Mouse (Mus musculus): ENCODE data around the gene Fyn. TPM values are rescaled to one million over a fixed set of nuclear protein-coding genes. Genes with fewer than 3 reads are reported as not detected.

Gene Fyn
- polyA plus RNA-seq, 1 experiment from 2014 or later = 6.5 TPM

GRCm38 (mm10) chr10:39371991-39372390 is 3.3 kb downstream of the Fyn start:
- no peak for DNase-seq

DNA sequence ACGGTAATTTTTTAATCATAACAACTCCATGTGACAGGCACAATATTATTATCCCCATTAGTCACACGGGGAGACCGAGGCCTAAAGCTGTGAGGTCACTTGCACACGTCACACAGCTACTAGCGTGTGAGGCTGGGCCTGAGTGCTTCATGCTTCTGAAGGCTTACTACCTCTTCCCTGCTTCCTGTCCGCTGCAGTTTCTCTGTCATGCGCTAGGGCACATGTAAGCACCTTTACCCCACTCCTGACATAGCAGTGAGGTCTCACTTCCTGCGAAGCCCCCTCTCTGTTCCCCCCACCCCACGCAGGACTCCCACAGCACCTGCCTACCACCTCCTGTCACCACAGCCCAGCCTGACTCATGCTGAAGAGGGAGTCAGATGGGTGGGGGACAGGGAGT is 8.0 kb downstream of the Fyn start:
- DNase-seq (no peak), ATAC-seq (no peak)
- Histone ChIP-seq H3K9me3 (ENCODE audit: low read length) (no peaks in the 10 kb centered on the region), H3K4me1 (ENCODE audit: insufficient read depth) (peaks cover 30% of the 10 kb centered on the region), H3K9ac (replicated peaks) (no peak overlapping the region), H3K27ac (ENCODE audit: low read depth) (no peak overlapping the region), H3K36me3 (replicated peaks; ENCODE audit: insufficient read depth, low read length) (no peaks in the 10 kb centered on the region), H3K4me3 (ENCODE audit: low read depth, low read length) (no peak overlapping the region), H3K4me2 (ENCODE audit: low read depth, low read length) (no peak overlapping the region), H3K27me3 (ENCODE audit: insufficient read depth, low read length) (no peaks in the 10 kb centered on the region)
- WGBS (ENCODE audit: insufficient replicate concordance) = 76% methylated on average over 9 of the region's 9 CpGs
- TF ChIP-seq EP300 (IDR thresholded peaks at IDR 0.05; ENCODE audit: low read depth) (no peak), CTCF (IDR thresholded peaks at IDR 0.05; ENCODE audit: low read depth) (no peak)

More at GRCm38 (mm10) chr10:39371991-39372390, 3.3 kb downstream of the Fyn start:
- no peak for TF ChIP-seq CTCF (IDR thresholded peaks at IDR 0.05; ENCODE audit: low read depth)
- TF ChIP-seq EP300 (IDR thresholded peaks at IDR 0.05; ENCODE audit: low read depth) = no peak
- H3K4me2 ChIP-seq (ENCODE audit: low read depth, low read length) = peak overlapping the region; percentile 36; the same call in 1 of the 2 replicates
- no peak overlapping the region for H3K9ac ChIP-seq (replicated peaks)
- ATAC-seq = no peak
- no peak overlapping the region for H3K4me3 ChIP-seq (ENCODE audit: low read depth, low read length)
- H3K27me3 ChIP-seq (ENCODE audit: insufficient read depth, low read length) = no peaks in the 10 kb centered on the region
- peaks cover 19% of the 10 kb centered on the region for H3K4me1 ChIP-seq (ENCODE audit: insufficient read depth)
- 74% methylated on average over 5 of the region's 5 CpGs for WGBS (ENCODE audit: insufficient replicate concordance)
- no peaks in the 10 kb centered on the region for H3K9me3 ChIP-seq (ENCODE audit: low read length)
- no peaks in the 10 kb centered on the region for H3K36me3 ChIP-seq (replicated peaks; ENCODE audit: insufficient read depth, low read length)
- H3K27ac ChIP-seq (ENCODE audit: low read depth) = no peak overlapping the region

GRCm38 (mm10) chr10:39377219-39377618 is 8.6 kb downstream of the Fyn start:
- H3K4me1 ChIP-seq (ENCODE audit: insufficient read depth) = peaks cover 30% of the 10 kb centered on the region
- ATAC-seq (peak; percentile 65), DNase-seq (no peak)
- H3K4me2 ChIP-seq (ENCODE audit: low read depth, low read length) = no peak overlapping the region
- WGBS (ENCODE audit: insufficient replicate concordance) = 73% methylated on average over 5 of the region's 5 CpGs
- H3K27me3 ChIP-seq (ENCODE audit: insufficient read depth, low read length) = no peaks in the 10 kb centered on the region
- TF ChIP-seq CTCF (IDR thresholded peaks at IDR 0.05; ENCODE audit: low read depth) (no peak), EP300 (IDR thresholded peaks at IDR 0.05; ENCODE audit: low read depth) (no peak)
- H3K9me3 ChIP-seq (ENCODE audit: low read length) = no peaks in the 10 kb centered on the region
- no peak overlapping the region for H3K9ac ChIP-seq (replicated peaks)
- H3K27ac ChIP-seq (ENCODE audit: low read depth) = no peak overlapping the region
- no peak overlapping the region for H3K4me3 ChIP-seq (ENCODE audit: low read depth, low read length)
- no peaks in the 10 kb centered on the region for H3K36me3 ChIP-seq (replicated peaks; ENCODE audit: insufficient read depth, low read length)

DNA sequence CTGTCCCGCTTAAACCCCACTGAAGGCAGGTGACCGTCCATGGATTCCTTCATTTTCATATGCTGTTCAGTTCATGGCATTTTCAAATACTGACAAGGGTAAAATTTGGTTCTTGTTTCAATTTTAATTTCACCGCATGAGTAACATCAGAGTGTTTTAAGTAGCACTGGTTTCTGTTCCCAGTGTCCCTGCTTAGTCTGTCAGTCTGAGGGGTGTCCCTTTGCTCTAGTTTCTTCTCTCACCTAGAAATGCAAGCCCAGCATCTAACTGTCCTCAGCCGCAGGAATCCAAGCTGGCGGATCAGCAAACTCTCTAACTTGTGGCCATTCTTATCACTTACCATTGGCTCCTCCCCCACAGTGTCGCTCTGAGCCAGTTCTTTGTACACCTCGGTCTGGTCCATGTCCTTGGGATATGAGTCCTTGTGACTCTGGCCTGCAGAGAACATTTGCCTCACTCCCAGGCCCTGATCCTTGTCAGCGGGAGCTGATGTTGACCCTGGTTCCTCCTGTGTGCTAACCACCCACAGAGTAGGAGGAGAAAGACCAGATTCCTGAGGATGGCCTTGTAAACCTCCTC is 9.5 kb downstream of the Fyn start:
- H3K4me3 ChIP-seq (ENCODE audit: low read depth, low read length) = no peak overlapping the region
- no peaks in the 10 kb centered on the region for H3K9me3 ChIP-seq (ENCODE audit: low read length)
- ATAC-seq (no peak), DNase-seq (no peak)
- no peak for TF ChIP-seq CTCF (IDR thresholded peaks at IDR 0.05; ENCODE audit: low read depth)
- TF ChIP-seq EP300 (IDR thresholded peaks at IDR 0.05; ENCODE audit: low read depth) = no peak
- no peaks in the 10 kb centered on the region for H3K27me3 ChIP-seq (ENCODE audit: insufficient read depth, low read length)
- H3K4me2 ChIP-seq (ENCODE audit: low read depth, low read length) = no peak overlapping the region
- no peak overlapping the region for H3K9ac ChIP-seq (replicated peaks)
- peaks cover 30% of the 10 kb centered on the region for H3K4me1 ChIP-seq (ENCODE audit: insufficient read depth)
- 58% methylated on average over 8 of the region's 8 CpGs for WGBS (ENCODE audit: insufficient replicate concordance)
- H3K27ac ChIP-seq (ENCODE audit: low read depth) = no peak overlapping the region
- H3K36me3 ChIP-seq (replicated peaks; ENCODE audit: insufficient read depth, low read length) = no peaks in the 10 kb centered on the region

GRCm38 (mm10) chr10:39379287-39379686 is 10.6 kb downstream of the Fyn start:
- Histone ChIP-seq H3K4me3 (ENCODE audit: low read depth, low read length) (no peak overlapping the region), H3K4me1 (ENCODE audit: insufficient read depth) (peaks cover 30% of the 10 kb centered on the region), H3K27me3 (ENCODE audit: insufficient read depth, low read length) (no peaks in the 10 kb centered on the region), H3K4me2 (ENCODE audit: low read depth, low read length) (no peak overlapping the region), H3K9ac (replicated peaks) (no peak overlapping the region), H3K27ac (ENCODE audit: low read depth) (peak overlapping the region; percentile 44; the same call in 1 of the 2 replicates), H3K36me3 (replicated peaks; ENCODE audit: insufficient read depth, low read length) (no peaks in the 10 kb centered on the region), H3K9me3 (ENCODE audit: low read length) (no peaks in the 10 kb centered on the region)
- ATAC-seq = no peak
- DNase-seq = no peak
- WGBS (ENCODE audit: insufficient replicate concordance) = 69% methylated on average over 10 of the region's 10 CpGs
- TF ChIP-seq CTCF (IDR thresholded peaks at IDR 0.05; ENCODE audit: low read depth) = no peak
- no peak for TF ChIP-seq EP300 (IDR thresholded peaks at IDR 0.05; ENCODE audit: low read depth)

DNA sequence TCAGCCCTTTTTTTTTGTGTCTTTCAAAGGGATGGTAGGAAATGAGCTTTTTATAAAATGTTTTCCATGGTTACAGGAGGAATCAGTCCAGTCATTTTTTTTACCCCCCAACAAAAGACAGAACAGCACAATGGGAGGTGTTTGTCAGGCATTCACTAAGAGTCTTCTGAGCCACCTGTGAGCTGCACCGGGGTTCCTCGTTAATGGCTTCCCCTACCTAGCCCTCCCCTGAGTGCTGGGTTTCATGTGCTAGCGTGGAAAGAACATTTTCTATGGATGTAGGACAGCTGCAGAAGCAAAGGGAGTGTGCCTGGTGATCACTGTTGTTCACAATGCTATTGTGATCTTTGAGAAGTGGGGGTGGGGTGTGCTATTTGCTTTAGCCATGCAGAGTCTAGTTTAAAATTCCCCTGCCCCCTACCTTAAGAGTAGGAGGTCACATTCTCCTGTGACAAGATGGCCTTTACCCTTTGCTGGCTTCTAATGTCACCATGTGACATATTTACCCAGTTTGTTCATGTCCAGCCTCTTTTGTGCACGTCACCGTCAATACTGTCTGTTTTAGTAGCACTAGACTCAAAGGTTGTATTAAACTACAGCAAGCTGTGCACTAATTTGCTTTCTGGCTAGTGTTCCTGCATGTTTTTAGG is 11.2 kb downstream of the Fyn start:
- no peaks in the 10 kb centered on the region for H3K36me3 ChIP-seq (replicated peaks; ENCODE audit: insufficient read depth, low read length)
- WGBS (ENCODE audit: insufficient replicate concordance) = 60% methylated on average over 5 of the region's 5 CpGs
- H3K4me2 ChIP-seq (ENCODE audit: low read depth, low read length) = no peak overlapping the region
- H3K4me3 ChIP-seq (ENCODE audit: low read depth, low read length) = no peak overlapping the region
- ATAC-seq (peak; percentile 90), DNase-seq (no peak)
- no peaks in the 10 kb centered on the region for H3K9me3 ChIP-seq (ENCODE audit: low read length)
- H3K4me1 ChIP-seq (ENCODE audit: insufficient read depth) = peaks cover 30% of the 10 kb centered on the region
- no peaks in the 10 kb centered on the region for H3K27me3 ChIP-seq (ENCODE audit: insufficient read depth, low read length)
- TF ChIP-seq CTCF (IDR thresholded peaks at IDR 0.05; ENCODE audit: low read depth) (no peak), EP300 (IDR thresholded peaks at IDR 0.05; ENCODE audit: low read depth) (no peak)
- H3K27ac ChIP-seq (ENCODE audit: low read depth) = peak overlapping the region; percentile 44; the same call in 1 of the 2 replicates
- H3K9ac ChIP-seq (replicated peaks) = no peak overlapping the region

Measured in liver, postnatal 0 days (tissue).